In genomic region chr7:129677141-129677540, GRCm38 (mm10) we compare ENCODE assay signal across 24 mouse cellular contexts.
A peak's percentile ranks its signal among the peaks of the same experiment; 100 is the strongest.
DNase-seq lines count a peak whose midpoint lies in the region; ATAC-seq lines count a peak whose summit lies in the region.
"Had no signal": no experiment of that assay in that cellular context is flagged by ENCODE, and none has a peak within 500 bp of the region (broad histone marks: within the 10 kb centered on the region; RNA-seq: fewer than 3 reads in every experiment).

No protein-coding gene starts in this region.

- no peak for ATAC-seq in limb, embryonic 12.5 days (ENCODE audit: insufficient number of reproducible peaks, insufficient read depth, low FRiP score, low TSS enrichment, low read depth)
- ATAC-seq in granulocyte monocyte progenitor cell, adult 5-6 weeks (replicated peaks; ENCODE audit: poor library complexity, severe bottlenecking): peak; percentile 62
- peak; percentile 55 for ATAC-seq in megakaryocyte progenitor cell, adult 5-6 weeks (replicated peaks; ENCODE audit: poor library complexity)
- no peak for ATAC-seq in inflammation-experienced regulatory T-cells, adult 6 months
- ATAC-seq: activated CD4-positive, CD25-positive, alpha-beta regulatory T cell, adult 4 months; CD4-positive, CD25-positive, alpha-beta regulatory T cell, adult 4 months; forebrain, embryonic 13.5 days; forebrain, embryonic 15.5 days; Patski had no signal

- DNase-seq in limb, embryonic 10.5 days (ENCODE audit: low spot score): no peak
- DNase-seq in 416B (ENCODE audit: low read depth): peak; percentile 14
- DNase-seq in heart, adult 9 months (ENCODE audit: low spot score in 2 of 2): no peak
- DNase-seq: adrenal gland, adult 8-10 months; adrenal gland, postnatal 14 days; adrenal gland, postnatal 36 days; B cell, adult 2 months; cerebellum, adult 11-12 months; cerebellum, adult 2 months; cerebellum, adult 9-10 months; cerebellum, postnatal 10 days; cerebellum, postnatal 25 days had no signal

- H3K4me3 ChIP-seq in limb, embryonic 12.5 days (replicated peaks): no peak overlapping the region
- no peak overlapping the region for H3K4me3 ChIP-seq in limb, embryonic 10.5 days
- H3K4me3 ChIP-seq: embryonic facial prominence, embryonic 10.5 days; embryonic facial prominence, embryonic 12.5 days; forebrain, embryonic 13.5 days; forebrain, embryonic 15.5 days had no signal

- 57% methylated on average over 4 of the region's 4 CpGs for WGBS in limb, embryonic 12.5 days
- 71% methylated on average over 4 of the region's 4 CpGs for whole genome bisulfite sequencing in limb, embryonic 10.5 days

- no peaks in the 10 kb centered on the region for H3K36me3 ChIP-seq in limb, embryonic 12.5 days
- H3K36me3 ChIP-seq in limb, embryonic 10.5 days: no peaks in the 10 kb centered on the region
- H3K36me3 ChIP-seq: embryonic facial prominence, embryonic 10.5 days; embryonic facial prominence, embryonic 12.5 days; forebrain, embryonic 15.5 days; G1E had no signal

- H3K27ac ChIP-seq in limb, embryonic 12.5 days: peak overlapping the region; percentile 89; the same call in 1 of the 2 replicates
- no peak overlapping the region; the same call in 1 of the 2 replicates for H3K27ac ChIP-seq in limb, embryonic 10.5 days
- H3K27ac ChIP-seq: embryonic facial prominence, embryonic 10.5 days; embryonic facial prominence, embryonic 12.5 days; forebrain, embryonic 13.5 days; forebrain, embryonic 15.5 days had no signal

- peaks cover 37% of the 10 kb centered on the region for H3K4me1 ChIP-seq in limb, embryonic 12.5 days (replicated peaks)
- H3K4me1 ChIP-seq in limb, embryonic 10.5 days: peaks cover 43% of the 10 kb centered on the region
- H3K4me1 ChIP-seq: embryonic facial prominence, embryonic 12.5 days had no signal

- H3K27me3 ChIP-seq in limb, embryonic 12.5 days: no peaks in the 10 kb centered on the region
- H3K27me3 ChIP-seq in limb, embryonic 10.5 days (ENCODE audit: low read depth, poor library complexity, severe bottlenecking): peaks cover 25% of the 10 kb centered on the region
- H3K27me3 ChIP-seq: embryonic facial prominence, embryonic 12.5 days; forebrain, embryonic 15.5 days; Patski had no signal

- no peaks in the 10 kb centered on the region for H3K9me3 ChIP-seq in limb, embryonic 12.5 days
- H3K9me3 ChIP-seq in limb, embryonic 10.5 days (replicated peaks): no peaks in the 10 kb centered on the region
- H3K9me3 ChIP-seq: embryonic facial prominence, embryonic 10.5 days; embryonic facial prominence, embryonic 12.5 days; forebrain, embryonic 13.5 days; forebrain, embryonic 15.5 days had no signal

- no peak overlapping the region for H3K4me2 ChIP-seq in limb, embryonic 12.5 days
- H3K4me2 ChIP-seq: embryonic facial prominence, embryonic 12.5 days; forebrain, embryonic 13.5 days; forebrain, embryonic 15.5 days had no signal

- no peak overlapping the region for H3K9ac ChIP-seq in limb, embryonic 12.5 days (replicated peaks)
- H3K9ac ChIP-seq: embryonic facial prominence, embryonic 12.5 days; forebrain, embryonic 13.5 days; forebrain, embryonic 15.5 days had no signal

Comparison
In these comparisons a context has a peak if more than half of its experiments do, and no peak if none do; other contexts are left out.
1. ATAC-seq: peak in granulocyte monocyte progenitor cell, adult 5-6 weeks (single experiment) and megakaryocyte progenitor cell, adult 5-6 weeks (single experiment); none in limb, embryonic 12.5 days (single experiment) and inflammation-experienced regulatory T-cells, adult 6 months (single experiment).